Mouse (Mus musculus) MEL (cell line): ENCODE measurements at regions not wholly inside any gene's neighbourhood (a gene's known extent, or its start where the extent isn't known, plus 50 kb on each side); places are given as distances from the start of the nearest gene placed in this dataset.
A peak's percentile ranks its signal among the peaks of the same experiment; 100 is the strongest.

Source experiments
- DNase-seq: peaks from one replicate; pipeline ENCODE4 v3.0.0; 2011; ENCODE audit warnings: low read depth, low spot score
- H3K27ac ChIP-seq: 2 replicates; pipeline ENCODE4 v1.5.1; 2012; ENCODE audit warnings: low read depth, mild to moderate bottlenecking, control low read depth, low read length, moderate library complexity; ENCODE audit not compliant: control insufficient read depth
- H3K27me3 ChIP-seq, 2 experiments: fragments of 150-350 bp in 1 of 2; sonication (generic) in 1 of 2; 2 replicates each; pipeline ENCODE4 v1.6.1; 2012; ENCODE audit warnings: low read length in 2 of 2, mild to moderate bottlenecking in 2 of 2, improper control_type of control experiment in 1 of 2, moderate library complexity in 1 of 2; ENCODE audit not compliant: insufficient read depth in 2 of 2, control insufficient read depth in 1 of 2
- H3K36me3 ChIP-seq, 2 experiments: 2 replicates each; pipeline ENCODE4 v1.6.1; 2012 to 2014; ENCODE audit warnings: low read length in 2 of 2, improper control_type of control experiment in 1 of 2, inconsistent platforms in 1 of 2, mild to moderate bottlenecking in 1 of 2; ENCODE audit not compliant: insufficient read depth in 2 of 2, control insufficient read depth in 1 of 2
- H3K4me1 ChIP-seq, 2 experiments: fragments of 150-350 bp in 1 of 2; sonication (generic) in 1 of 2; 2 replicates each; pipeline ENCODE4 v1.6.1; 2012; ENCODE audit warnings: low read length in 2 of 2, improper control_type of control experiment in 1 of 2, mild to moderate bottlenecking in 1 of 2; ENCODE audit not compliant: insufficient read depth in 2 of 2, control insufficient read depth in 1 of 2
- H3K4me3 ChIP-seq, 2 experiments: fragments of 150-350 bp in 1 of 2; sonication (generic) in 1 of 2; 2 replicates each; pipeline ENCODE4 v1.5.1; 2012; ENCODE audit warnings: low read depth in 2 of 2, low read length in 2 of 2, mild to moderate bottlenecking in 2 of 2, moderate library complexity in 2 of 2, control low read depth in 1 of 2, improper control_type of control experiment in 1 of 2; ENCODE audit not compliant: control insufficient read depth in 1 of 2, insufficient read depth in 1 of 2
- H3K79me2 ChIP-seq: 2 replicates; pipeline ENCODE4 v1.6.1; 2012; ENCODE audit warnings: mild to moderate bottlenecking, low read length, moderate library complexity; ENCODE audit not compliant: control insufficient read depth, poor library complexity, insufficient read depth
- H3K9ac ChIP-seq: 2 replicates; pipeline ENCODE4 v1.6.1; 2012; ENCODE audit warnings: low read depth, mild to moderate bottlenecking, control low read depth, low read length, moderate library complexity; ENCODE audit not compliant: control insufficient read depth, poor library complexity, severe bottlenecking
- H3K9me3 ChIP-seq: fragments of 150-350 bp; sonication (generic); replicated peaks from 2 replicates; pipeline ENCODE4 v1.6.1; 2012; ENCODE audit warnings: mild to moderate bottlenecking, low read length, improper control_type of control experiment, moderate library complexity; ENCODE audit not compliant: insufficient read depth
- CTCF ChIP-seq, 3 experiments: IDR thresholded peaks in 2 of 3; conservative IDR thresholded peaks in 1 of 3; 2 replicates each; pipeline ENCODE4 v1.5.1; 2011 to 2012; ENCODE audit warnings: low read length in 3 of 3, low read depth in 2 of 3, mild to moderate bottlenecking in 2 of 3, improper control_type of control experiment in 1 of 3, inconsistent platforms in 1 of 3, mixed read lengths in 1 of 3, moderate library complexity in 1 of 3; ENCODE audit not compliant: control insufficient read depth in 1 of 3, insufficient read depth in 1 of 3, poor library complexity in 1 of 3, severe bottlenecking in 1 of 3
- E2F4 ChIP-seq: IDR thresholded peaks from 2 replicates; pipeline ENCODE4 v1.6.1; 2011; ENCODE audit warnings: low read depth, low read length, improper control_type of control experiment, borderline replicate concordance
- ELF1 ChIP-seq: IDR thresholded peaks from 2 replicates; pipeline ENCODE4 v1.6.1; 2014; ENCODE audit warnings: low read depth, mild to moderate bottlenecking, inconsistent platforms, low read length, improper control_type of control experiment, moderate library complexity
- EP300 ChIP-seq, 2 experiments: IDR thresholded peaks; 2 replicates each; pipeline ENCODE4 v1.6.1; 2011; ENCODE audit warnings: improper control_type of control experiment in 2 of 2, low read length in 2 of 2, low read depth in 1 of 2, mild to moderate bottlenecking in 1 of 2
- ETS1 ChIP-seq: IDR thresholded peaks from 2 replicates; pipeline ENCODE4 v1.6.1; 2012; ENCODE audit warnings: low read depth, mild to moderate bottlenecking, inconsistent platforms, low read length, improper control_type of control experiment, moderate library complexity
- GATA1 ChIP-seq: IDR thresholded peaks from 2 replicates; pipeline ENCODE4 v1.6.1; 2011; ENCODE audit warnings: low read depth, low read length, improper control_type of control experiment
- HCFC1 ChIP-seq: IDR thresholded peaks from 2 replicates; pipeline ENCODE4 v1.6.1; 2012; ENCODE audit warnings: low read depth, mild to moderate bottlenecking, inconsistent platforms, low read length, improper control_type of control experiment, moderate library complexity
- KAT2A ChIP-seq: conservative IDR thresholded peaks from 2 replicates; pipeline ENCODE4 v1.6.1; 2012; ENCODE audit warnings: low read depth, low read length, improper control_type of control experiment, inconsistent platforms
- MAFK ChIP-seq: IDR thresholded peaks from 2 replicates; pipeline ENCODE4 v1.6.1; 2011; ENCODE audit warnings: low read depth, mild to moderate bottlenecking, low read length, improper control_type of control experiment, borderline replicate concordance
- MAX ChIP-seq: IDR thresholded peaks from 2 replicates; pipeline ENCODE4 v1.6.1; 2011; ENCODE audit warnings: low read length, improper control_type of control experiment
- MAZ ChIP-seq: IDR thresholded peaks from 2 replicates; pipeline ENCODE4 v1.6.1; 2012; ENCODE audit warnings: low read depth, mild to moderate bottlenecking, inconsistent platforms, low read length, improper control_type of control experiment
- MEF2A ChIP-seq: IDR thresholded peaks from 2 replicates; pipeline ENCODE4 v1.6.1; 2014; ENCODE audit warnings: low read depth, mild to moderate bottlenecking, inconsistent platforms, low read length, improper control_type of control experiment; ENCODE audit not compliant: poor library complexity, insufficient replicate concordance, severe bottlenecking; ENCODE audit errors: extremely low read depth
- MYB ChIP-seq: IDR thresholded peaks from 2 replicates; pipeline ENCODE4 v1.6.1; 2011; ENCODE audit warnings: mild to moderate bottlenecking, low read depth, low read length, improper control_type of control experiment
- MYC ChIP-seq: IDR thresholded peaks from 2 replicates; pipeline ENCODE4 v1.6.1; 2011; ENCODE audit warnings: low read depth, mild to moderate bottlenecking, low read length, improper control_type of control experiment, moderate library complexity
- NRF1 ChIP-seq: IDR thresholded peaks from 2 replicates; pipeline ENCODE4 v1.6.1; 2014; ENCODE audit warnings: low read depth, mild to moderate bottlenecking, inconsistent platforms, low read length, improper control_type of control experiment, moderate library complexity; ENCODE audit not compliant: poor library complexity, insufficient read depth, severe bottlenecking
- POLR2A ChIP-seq, 2 experiments: IDR thresholded peaks; 2 replicates each; pipeline ENCODE4 v1.6.1; 2011 to 2012; ENCODE audit warnings: low read length in 2 of 2, mild to moderate bottlenecking in 2 of 2, control low read depth in 1 of 2, improper control_type of control experiment in 1 of 2, low read depth in 1 of 2, moderate library complexity in 1 of 2; ENCODE audit not compliant: control insufficient read depth in 1 of 2, insufficient read depth in 1 of 2, poor library complexity in 1 of 2
- POLR2AphosphoS2 ChIP-seq: IDR thresholded peaks from 2 replicates; pipeline ENCODE4 v1.6.1; 2011; ENCODE audit warnings: low read length, improper control_type of control experiment
- RAD21 ChIP-seq: IDR thresholded peaks from 2 replicates; pipeline ENCODE4 v1.6.1; 2011; ENCODE audit warnings: mild to moderate bottlenecking, low read depth, low read length, improper control_type of control experiment
- SMC3 ChIP-seq: IDR thresholded peaks from 2 replicates; pipeline ENCODE4 v1.6.1; 2011; ENCODE audit warnings: low read depth, low read length, improper control_type of control experiment
- TBP ChIP-seq: IDR thresholded peaks from 2 replicates; pipeline ENCODE4 v1.8.0; 2011; ENCODE audit warnings: low read depth, low read length, improper control_type of control experiment
- TCF12 ChIP-seq: IDR thresholded peaks from 2 replicates; pipeline ENCODE4 v1.6.1; 2014; ENCODE audit warnings: low read depth, mild to moderate bottlenecking, inconsistent platforms, low read length, improper control_type of control experiment, moderate library complexity
- UBTF ChIP-seq: IDR thresholded peaks from 2 replicates; pipeline ENCODE4 v1.6.1; 2012; ENCODE audit warnings: low read depth, mild to moderate bottlenecking, inconsistent platforms, low read length, improper control_type of control experiment, moderate library complexity, borderline replicate concordance; ENCODE audit not compliant: insufficient read depth
- USF2 ChIP-seq, 2 experiments: IDR thresholded peaks; 2 replicates each; pipeline ENCODE4 v1.6.1; 2011 to 2012; ENCODE audit warnings: improper control_type of control experiment in 2 of 2, low read length in 2 of 2, borderline replicate concordance in 1 of 2, inconsistent platforms in 1 of 2, low read depth in 1 of 2, mild to moderate bottlenecking in 1 of 2; ENCODE audit not compliant: insufficient read depth in 1 of 2
- ZC3H11A ChIP-seq: IDR thresholded peaks from 2 replicates; pipeline ENCODE4 v1.6.1; 2012; ENCODE audit warnings: low read depth, mild to moderate bottlenecking, inconsistent platforms, low read length, improper control_type of control experiment
- ZMIZ1 ChIP-seq: IDR thresholded peaks from 2 replicates; pipeline ENCODE4 v1.6.1; 2012; ENCODE audit warnings: low read depth, mild to moderate bottlenecking, inconsistent platforms, low read length, improper control_type of control experiment, moderate library complexity

DNA sequence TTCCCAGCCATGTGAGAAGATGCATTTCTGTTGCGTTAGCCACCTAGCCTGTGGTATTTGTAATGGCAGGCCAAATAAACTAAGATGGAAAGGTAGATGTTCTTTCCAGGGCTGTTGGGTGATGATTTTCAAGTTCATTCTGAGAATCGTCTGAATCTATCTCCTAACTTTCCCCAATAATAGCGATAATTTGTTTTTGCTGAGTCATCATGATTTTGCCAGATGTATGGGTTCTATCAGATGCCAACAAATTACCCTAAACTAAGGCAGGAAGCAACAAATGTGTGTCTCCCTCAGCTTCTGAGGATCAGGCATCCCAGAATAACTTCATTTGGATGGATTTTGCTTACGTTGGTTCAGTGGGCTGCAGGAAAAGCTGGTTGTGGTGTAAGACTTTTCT lies 222.0 kb upstream of the Cobl start:
- Histone ChIP-seq H3K9me3 (no peaks in the 10 kb centered on the region), H3K9ac (no peak overlapping the region), H3K4me3 (no peak overlapping the region), H3K36me3 (no peaks in the 10 kb centered on the region), H3K27ac (no peak overlapping the region), H3K79me2 (no peaks in the 10 kb centered on the region), H3K27me3 (no peaks in the 10 kb centered on the region), H3K4me1 (no peaks in the 10 kb centered on the region)
- TF ChIP-seq ETS1, result no peak
- no peak for TF ChIP-seq NRF1
- peak; percentile 94 for TF ChIP-seq MAFK
- no peak for TF ChIP-seq TBP
- no peak for TF ChIP-seq POLR2AphosphoS2
- DNase-seq, result no peak

- Histone ChIP-seq H3K79me2 (no peaks in the 10 kb centered on the region), H3K36me3 (no peaks in the 10 kb centered on the region), H3K27ac (no peak overlapping the region), H3K9me3 (no peaks in the 10 kb centered on the region), H3K4me3 (no peak overlapping the region), H3K4me1 (no peaks in the 10 kb centered on the region), H3K9ac (no peak overlapping the region), H3K27me3 (no peaks in the 10 kb centered on the region)
- TF ChIP-seq EP300 (IDR thresholded peaks at IDR 0.05; ENCODE audit: low read depth in 1 of 2, low read length in 2 of 2) (no peak), ZMIZ1 (no peak), E2F4 (no peak), MAZ (no peak), MYC (no peak), SMC3 (no peak), ELF1 (no peak), POLR2AphosphoS2 (no peak), ZC3H11A (no peak)
- no peak for DNase-seq
Observed at GRCm38 (mm10) chr11:12661824-12662443, 197.2 kb upstream of the Cobl start.

- Histone ChIP-seq H3K27me3 (no peaks in the 10 kb centered on the region), H3K79me2 (no peaks in the 10 kb centered on the region), H3K36me3 (no peaks in the 10 kb centered on the region), H3K4me1 (no peaks in the 10 kb centered on the region), H3K9ac (no peak overlapping the region), H3K9me3 (no peaks in the 10 kb centered on the region), H3K27ac (no peak overlapping the region), H3K4me3 (no peak overlapping the region)
- DNase-seq, result no peak
- TF ChIP-seq KAT2A, result no peak
- TF ChIP-seq ZMIZ1, result no peak
- no peak for TF ChIP-seq MAFK
- TF ChIP-seq MAX, result no peak
- no peak for TF ChIP-seq RAD21
- TF ChIP-seq UBTF, result no peak
- no peak for TF ChIP-seq MYB
- TF ChIP-seq CTCF (IDR thresholded peaks at IDR 0.05 in 2 of 3, conservative IDR thresholded peaks at IDR 0.05 in 1 of 3; ENCODE audit: control insufficient read depth in 1 of 3, insufficient read depth in 1 of 3, low read depth in 2 of 3, low read length in 3 of 3, poor library complexity in 1 of 3, severe bottlenecking in 1 of 3), result no peak
- no peak for TF ChIP-seq USF2 (IDR thresholded peaks at IDR 0.05; ENCODE audit: borderline replicate concordance in 1 of 2, insufficient read depth in 1 of 2, low read depth in 1 of 2, low read length in 2 of 2)
- TF ChIP-seq TCF12, result no peak
- TF ChIP-seq HCFC1, result no peak
- no peak for TF ChIP-seq MEF2A
- no peak for TF ChIP-seq POLR2A (IDR thresholded peaks at IDR 0.05; ENCODE audit: control insufficient read depth in 1 of 2, insufficient read depth in 1 of 2, low read depth in 1 of 2, low read length in 2 of 2, poor library complexity in 1 of 2)
- no peak for TF ChIP-seq GATA1
Observed at GRCm38 (mm10) chr11:12658847-12659246, 194.1 kb upstream of the Cobl start.
